Mouse (Mus musculus) neutrophil, adult 65 days (primary cell): Measurements from ENCODE around the gene Fhit. TPM values are rescaled to one million over a fixed set of nuclear protein-coding genes. Genes with fewer than 3 reads are reported as not detected.

ENCODE experiments used
- total RNA-seq: library from RNA; stranded (reverse); gene quantifications from 2 replicates; pipeline ENCODE4 v1.2.4, GENCODE M21; 2023

Gene Fhit
- total RNA-seq: 2.3 and 4.3 TPM in 2 replicates

DNA sequence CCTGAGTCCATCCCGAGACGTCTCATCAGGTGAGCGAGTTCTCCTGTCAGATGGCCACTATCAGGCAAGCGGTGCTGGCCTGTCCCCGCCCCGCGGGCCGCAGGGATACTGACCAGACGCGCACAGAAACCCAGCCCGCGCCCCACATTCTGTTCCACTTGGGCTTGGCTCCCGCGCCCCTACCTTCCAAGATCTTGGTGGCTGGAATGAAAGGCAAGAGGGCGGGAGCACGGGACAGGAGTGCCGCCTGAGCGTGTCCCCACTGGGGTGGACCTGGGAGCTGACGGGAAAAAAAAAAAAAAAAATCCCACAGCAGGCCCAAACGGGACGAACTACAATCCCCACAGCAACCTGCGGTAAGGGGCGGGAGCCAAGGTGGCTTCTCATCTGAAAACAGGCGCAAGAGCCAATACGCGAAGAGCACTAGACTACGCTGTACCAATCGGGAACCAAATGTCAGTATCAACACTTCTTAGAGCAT is at the start of gene Fhit:
Fhit (minus strand) TSS at position 285 of the 481 bp plus-strand sequence.

Other genes with a start within 250 kb of the Fhit start
- 0.27 TPM in 1 of 2 replicates, not detected in the other for gene Gm3839, start 194.7 kb upstream of the Fhit start, total RNA-seq